Mouse (Mus musculus): ENCODE results near the gene 2310034G01Rik.

Gene 2310034G01Rik

GRCm38 (mm10) chr19:46328081-46329030 is 21.7 kb downstream of the 2310034G01Rik start, which contains the start of gene Fbxl15:
Gene Fbxl15 (plus strand): TSS chr19:46328184.
- in situ Hi-C loops (cut with MboI), result no loop called here

GRCm38 (mm10) chr19:46327531-46328064 is 22.5 kb downstream of the 2310034G01Rik start:
- in situ Hi-C loops (cut with MboI), result no loop called here

DNA sequence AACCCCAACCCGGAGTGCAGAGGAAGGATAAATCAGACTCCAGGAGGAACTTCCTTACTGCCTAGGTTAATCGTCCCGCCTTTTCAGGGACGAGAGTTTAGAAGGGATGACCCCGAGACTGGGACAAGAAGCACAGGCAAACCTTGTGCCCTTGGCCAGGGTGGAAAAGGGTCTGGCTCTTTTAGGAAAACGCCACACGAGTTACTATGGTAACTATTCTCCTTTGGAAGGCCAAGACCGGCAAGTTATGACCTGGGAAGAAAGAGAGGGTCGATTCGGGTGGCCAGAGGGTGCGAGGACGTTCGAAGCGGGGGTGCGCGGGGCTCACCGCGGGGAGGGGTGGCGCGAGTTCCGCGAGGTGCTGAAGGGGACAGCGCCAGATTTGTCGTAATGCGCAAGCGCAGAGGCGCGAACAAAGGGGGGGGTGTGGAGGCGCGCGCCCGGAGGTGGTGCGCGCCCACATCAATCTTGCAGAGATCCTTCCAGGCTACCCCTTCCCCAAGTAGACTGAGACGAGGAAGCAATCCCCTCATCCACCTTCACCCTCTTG is 23.3 kb downstream of the 2310034G01Rik start, which contains the start of gene Psd:
Gene Psd (minus strand): TSS at position 401 of the 550 bp plus-strand sequence.
- in situ Hi-C loops (cut with MboI), result no loop called here

- in situ Hi-C loops (cut with MboI), result no loop called here
These were observed 23.9 kb downstream of the 2310034G01Rik start for GRCm38 (mm10) chr19:46326019-46326755.

DNA sequence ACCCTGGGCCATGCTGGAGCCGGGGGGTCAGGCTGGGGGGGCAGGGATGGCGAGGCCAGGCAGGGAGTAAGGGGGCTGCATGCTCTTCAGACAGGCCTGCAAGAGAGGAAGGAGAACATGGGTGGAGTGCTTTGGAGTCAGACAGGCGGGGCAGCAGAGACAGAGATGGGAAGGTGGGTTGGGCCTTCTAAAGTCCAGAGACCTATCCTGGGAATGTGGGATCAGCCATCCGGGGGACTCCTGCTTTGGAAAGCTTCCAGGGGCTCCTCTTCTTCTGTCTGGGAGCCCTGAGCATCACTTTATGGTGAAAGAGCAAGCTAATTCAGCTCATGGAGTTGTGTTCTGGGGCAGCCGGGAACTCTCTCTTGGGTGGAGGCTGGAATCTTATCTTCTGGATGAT is 25.2 kb downstream of the 2310034G01Rik start:
- in situ Hi-C loops (cut with MboI), result no loop called here

- in situ Hi-C loops (cut with MboI), result no loop called here
These were observed 25.7 kb downstream of the 2310034G01Rik start for GRCm38 (mm10) chr19:46324366-46324765.

DNA sequence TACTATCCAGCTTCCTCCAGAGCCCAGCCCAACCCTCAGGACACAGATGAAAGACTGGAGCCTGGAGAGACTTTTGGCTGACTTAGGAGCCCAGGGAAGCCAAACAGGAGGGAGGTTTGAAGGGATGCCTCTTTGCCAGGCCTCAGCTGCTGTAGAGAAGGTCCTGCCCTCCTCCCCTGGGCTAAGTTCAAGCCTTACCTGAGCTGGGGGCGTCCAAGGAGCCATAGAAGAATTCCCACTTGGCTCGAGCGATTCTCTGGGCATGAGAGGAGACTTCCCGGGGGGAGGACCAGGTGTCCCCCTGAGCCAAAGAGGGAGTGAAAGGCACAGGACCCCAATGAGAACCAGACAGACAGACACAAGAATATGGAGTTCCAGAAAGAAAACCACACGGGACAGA is 26.4 kb downstream of the 2310034G01Rik start:
- in situ Hi-C loops (cut with MboI), result no loop called here

DNA sequence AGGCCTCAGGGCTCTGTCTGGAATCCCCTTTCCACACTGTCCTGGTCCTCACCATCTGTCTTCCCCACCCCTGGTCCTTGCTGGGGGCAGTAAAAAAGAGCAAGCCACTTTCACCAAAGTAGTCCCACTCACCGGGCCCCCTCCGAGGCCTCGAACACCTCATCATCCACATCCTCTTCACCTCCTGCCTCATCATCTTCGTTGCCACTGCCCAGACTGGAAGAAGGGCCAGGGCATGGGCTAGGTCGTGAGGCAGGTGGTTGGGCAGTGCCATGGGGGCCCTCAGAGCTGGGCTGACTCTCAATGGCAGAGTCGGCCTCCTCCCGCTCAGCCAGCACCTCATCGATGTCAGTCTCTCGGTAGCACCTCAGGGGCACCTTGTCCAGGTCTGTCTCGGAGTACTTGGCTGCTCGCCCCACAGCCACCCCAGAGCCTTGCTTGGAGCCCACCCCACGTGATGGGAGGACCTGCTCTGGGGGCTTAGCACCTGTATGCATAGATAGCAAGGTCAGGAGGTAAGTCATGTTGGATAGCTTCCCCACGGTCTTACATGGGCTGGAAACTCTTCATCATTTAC is 27.0 kb downstream of the 2310034G01Rik start:
- in situ Hi-C loops (cut with MboI), result no loop called here

DNA sequence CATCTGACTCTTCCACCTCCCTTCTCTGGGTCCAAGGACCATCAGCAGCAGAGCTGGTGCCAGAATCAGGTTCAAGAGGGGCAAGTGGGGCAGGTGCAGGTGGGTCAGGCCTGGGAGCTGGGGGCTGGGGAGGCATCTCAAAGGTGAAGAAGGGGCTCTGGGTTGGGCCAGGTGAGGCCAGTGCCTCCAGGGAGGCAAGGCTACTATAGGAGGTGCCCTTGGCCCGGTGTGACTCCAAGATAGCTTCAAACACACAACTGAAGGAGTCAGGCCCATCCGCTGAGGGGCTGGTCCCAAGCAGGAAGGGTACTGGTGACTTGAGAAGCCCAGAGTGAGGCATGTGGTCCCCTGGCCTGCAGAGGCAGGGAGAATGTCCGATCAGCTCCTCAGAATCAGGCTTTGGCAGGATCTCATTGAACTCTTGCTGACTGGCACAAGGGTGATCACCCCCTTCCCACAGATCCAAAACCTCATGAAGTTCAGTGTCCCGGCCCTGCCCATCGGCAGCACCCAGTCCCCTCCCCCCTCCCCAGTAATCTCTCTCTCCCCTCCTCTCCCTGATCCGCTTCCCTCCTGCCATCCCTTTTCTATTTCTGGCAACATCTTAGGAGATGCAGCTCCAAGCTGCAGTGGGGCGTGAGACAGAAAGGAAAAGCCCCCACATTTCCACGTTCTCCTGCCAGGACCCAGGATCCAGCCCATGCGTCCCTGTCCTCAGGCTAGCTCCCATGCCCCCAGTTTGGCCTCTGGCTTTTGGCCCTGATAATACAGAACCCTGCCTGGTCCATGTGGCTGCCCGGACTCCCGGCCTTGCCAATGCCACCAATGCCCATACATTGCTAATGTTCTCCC is 27.7 kb downstream of the 2310034G01Rik start:
- in situ Hi-C loops (cut with MboI), result no loop called here

- in situ Hi-C loops (cut with MboI), result no loop called here
These were observed 28.8 kb downstream of the 2310034G01Rik start for GRCm38 (mm10) chr19:46321101-46321943.

GRCm38 (mm10) chr19:46320076-46320785 is 29.9 kb downstream of the 2310034G01Rik start:
- in situ Hi-C loops (cut with MboI), result no loop called here

DNA sequence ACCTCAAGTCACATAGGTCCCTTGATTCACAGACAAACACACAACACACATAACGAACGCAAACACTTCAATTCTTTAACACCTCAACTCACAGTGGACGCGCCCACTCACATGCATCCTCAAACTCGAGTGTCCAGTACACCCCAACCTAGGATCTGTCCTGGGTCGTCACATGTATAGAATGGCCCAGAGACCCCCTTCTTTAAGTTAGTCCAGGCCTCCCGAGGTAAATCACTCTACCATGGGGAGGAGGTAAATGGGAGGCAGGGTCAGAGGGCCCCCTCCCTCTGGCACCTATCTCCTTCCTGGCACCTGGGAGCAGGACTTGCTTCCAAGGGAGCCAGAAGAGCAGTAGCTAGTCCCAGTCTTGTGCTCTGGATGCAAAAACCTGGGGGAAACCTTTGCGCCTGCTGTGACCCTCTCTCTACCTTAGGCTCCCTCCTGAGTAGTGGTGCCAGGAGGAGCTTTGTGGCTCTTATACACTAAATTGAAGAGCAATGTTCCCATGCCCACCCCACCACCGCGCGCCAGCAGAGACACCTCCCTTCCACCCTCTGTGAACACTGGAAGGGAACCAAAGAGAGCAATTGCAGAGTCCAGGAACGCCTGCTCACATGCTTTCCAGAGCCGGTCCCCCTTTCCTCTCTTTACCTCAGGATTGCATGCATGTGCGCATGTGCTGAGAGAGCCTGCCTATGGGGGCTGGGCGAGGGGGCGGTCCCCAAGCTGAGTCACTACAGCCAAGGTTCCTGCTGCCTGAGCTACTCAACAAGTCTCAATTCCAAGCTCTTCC is 31.3 kb downstream of the 2310034G01Rik start:
- in situ Hi-C loops (cut with MboI), result no loop called here

DNA sequence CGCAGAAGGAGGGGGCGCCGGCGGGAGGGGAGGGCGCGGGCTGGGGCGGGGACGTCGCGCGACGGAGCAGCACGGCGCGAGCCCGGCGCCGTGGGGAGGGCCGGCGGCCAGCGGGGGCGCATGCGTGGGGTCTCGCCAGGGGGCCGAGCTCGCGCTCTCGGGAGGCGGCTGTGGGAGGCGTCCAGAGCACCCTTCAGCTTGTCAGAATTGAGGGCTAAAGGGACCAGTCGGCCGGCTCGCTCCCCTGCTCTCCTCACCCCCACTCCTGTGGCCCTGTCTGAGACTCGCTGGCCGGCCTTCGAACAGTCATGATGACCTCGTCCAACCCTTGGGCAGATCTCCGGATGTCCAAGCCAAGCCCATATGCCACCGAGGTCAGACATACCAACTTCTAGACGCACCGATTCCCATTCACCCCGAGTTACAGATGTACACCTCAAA is 32.1 kb downstream of the 2310034G01Rik start:
- in situ Hi-C loops (cut with MboI), result no loop called here

GRCm38 (mm10) chr19:46317546-46317885 is 32.6 kb downstream of the 2310034G01Rik start:
- in situ Hi-C loops (cut with MboI), result no loop called here

DNA sequence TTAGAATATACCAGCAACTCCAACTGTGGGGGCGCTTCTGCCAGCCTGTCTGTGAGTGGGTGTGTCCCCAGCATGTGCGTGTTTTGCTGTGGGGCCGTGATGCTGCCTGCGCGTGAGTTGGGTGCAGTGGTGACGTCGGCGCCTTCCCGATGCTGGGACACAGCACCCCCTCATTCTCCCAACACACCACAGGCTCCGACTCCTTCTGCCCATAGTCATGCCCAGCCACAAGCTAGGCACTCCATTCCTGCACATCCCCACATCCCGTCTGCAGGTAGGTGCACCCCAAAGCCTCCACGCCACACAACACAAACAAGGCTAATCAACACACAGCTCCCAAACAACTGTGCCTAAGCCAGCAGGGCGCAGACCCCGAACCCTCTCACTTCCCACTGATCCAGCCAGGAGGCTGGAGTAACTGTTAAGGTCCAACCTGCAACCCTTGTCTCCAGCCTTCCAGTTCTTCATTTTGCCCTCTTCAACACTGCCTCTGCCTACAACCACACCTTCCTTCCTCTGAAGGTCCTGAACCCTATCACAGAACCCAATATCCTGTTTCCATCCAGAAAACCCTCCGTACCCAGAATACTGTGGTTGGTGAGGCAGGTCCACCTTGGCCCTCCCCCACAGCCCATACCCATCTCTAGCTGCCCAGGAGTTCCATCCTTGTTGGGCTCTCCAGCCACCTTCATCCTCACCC is 33.1 kb downstream of the 2310034G01Rik start:
- in situ Hi-C loops (cut with MboI), result no loop called here

DNA sequence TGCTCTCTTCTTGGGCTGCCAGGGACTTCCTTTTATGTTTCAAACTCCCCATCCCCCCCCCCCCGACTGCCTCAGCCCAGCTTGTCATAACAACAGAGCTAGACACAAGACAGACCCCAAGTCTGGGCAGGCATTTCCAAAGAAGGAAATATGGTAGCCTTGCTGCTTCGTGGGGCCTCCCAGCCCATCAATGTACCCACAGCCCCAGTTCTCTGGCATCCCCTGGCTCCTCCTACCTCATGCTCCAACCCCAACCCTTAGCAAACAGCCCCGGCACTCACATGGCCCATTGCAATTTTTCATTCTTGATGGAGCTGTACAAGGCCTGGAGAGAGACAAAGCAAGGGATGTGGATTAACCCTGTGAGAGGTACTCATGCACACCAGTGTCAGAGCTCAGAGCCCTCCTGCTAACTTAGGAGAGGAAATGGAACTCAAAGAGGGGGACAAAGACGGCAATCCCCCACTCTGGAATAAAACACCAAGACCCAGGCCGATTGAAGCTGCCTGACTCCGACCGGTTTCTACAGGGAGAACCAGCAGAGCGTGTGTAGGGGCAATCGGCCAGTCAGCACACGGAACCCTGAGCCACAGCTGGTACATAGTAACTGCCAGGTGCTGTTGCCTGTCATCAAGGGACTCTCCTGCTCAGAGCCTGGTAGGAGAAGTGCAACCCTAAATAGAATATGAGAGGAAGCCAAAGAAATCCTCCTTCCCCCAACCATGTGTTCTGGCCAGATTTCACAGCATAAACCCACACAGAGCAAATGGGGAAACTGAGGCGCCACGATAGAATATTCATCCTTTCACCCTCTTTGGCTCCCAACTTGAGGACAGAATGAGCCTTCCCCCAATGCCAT is 34.1 kb downstream of the 2310034G01Rik start:
- in situ Hi-C loops (cut with MboI), result no loop called here

Measured in mature B cell (primary cell).